Mouse (Mus musculus) layer of hippocampus, postnatal 14 days (tissue): ENCODE measurements around the gene Rai1. TPM values are rescaled to one million over a fixed set of nuclear protein-coding genes. Genes with fewer than 3 reads are reported as not detected.

Experiments
- DNase-seq, 2 experiments: peaks; one replicate each; pipeline ENCODE4 v3.0.0; 2021 to 2022; ENCODE audit warnings: low spot score in 2 of 2, mixed read lengths in 1 of 2
- long read RNA-seq, 2 experiments: library from polyadenylated mRNA; stranded (forward); transcript quantifications; one replicate each; pipeline ENCODE4 v2.0.0; 2021
- total RNA-seq, 2 experiments: library from RNA; stranded (reverse); gene quantifications; 2 replicates each; pipeline ENCODE4 v1.2.3; 2021

The Rai1 gene
- 10 to 100 TPM; 63.2 to 69.2 TPM for total RNA-seq
- long read RNA-seq, experiment 1, full-length matches to known transcripts, result 1 of 24 reads
- long read RNA-seq, experiment 1, partial matches to known transcripts, result 19 of 24 reads
- long read RNA-seq, experiment 1, other reads (novel, unspliced or antisense), result 4 of 24 reads
- long read RNA-seq, experiment 2, partial matches to known transcripts, result 18 of 22 reads
- long read RNA-seq, experiment 2, other reads (novel, unspliced or antisense), result 4 of 22 reads

DNA sequence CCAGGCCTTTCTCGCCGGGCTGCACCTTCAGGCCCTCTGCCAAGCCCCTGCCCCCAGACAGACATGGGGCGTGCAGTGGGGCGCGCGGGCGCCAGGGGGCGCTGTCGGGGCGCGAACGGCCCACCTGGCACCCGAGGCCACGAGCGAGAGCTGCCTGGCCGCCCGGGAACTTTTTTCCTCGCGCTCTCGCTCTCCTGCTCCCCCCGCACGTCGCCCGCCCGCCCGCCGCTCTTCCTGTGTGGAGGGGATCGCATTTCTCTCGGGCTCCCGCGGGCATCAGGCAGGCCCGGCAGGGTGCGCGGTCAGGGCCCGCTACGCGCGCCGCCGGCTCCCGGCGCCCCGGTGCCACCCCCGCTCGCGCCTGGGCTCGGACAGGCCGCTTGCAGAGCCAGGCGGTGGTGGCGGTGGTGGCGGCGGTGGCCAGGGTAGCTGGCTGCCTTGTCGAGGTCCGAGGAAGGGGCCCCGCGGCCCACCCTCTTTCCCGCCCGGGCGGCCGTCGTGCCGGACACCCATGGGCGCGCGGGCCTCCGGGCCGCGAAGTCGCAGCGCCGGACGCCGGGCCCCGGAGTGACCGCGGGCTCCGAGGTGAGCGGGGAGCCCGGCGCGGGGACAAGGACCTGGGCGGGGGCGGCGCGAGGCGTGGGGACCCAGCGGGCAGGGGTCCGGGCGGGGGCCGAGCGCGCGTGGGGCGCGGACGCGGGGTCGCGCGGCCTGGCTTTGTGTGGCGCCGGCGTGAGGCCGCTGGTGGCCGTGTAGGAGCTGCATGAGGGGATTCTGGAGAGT lies at the start of gene Rai1:
Gene Rai1, plus strand, starts transcription at position 204 of the 783 bp plus-strand sequence.
- DNase-seq, result peak; percentile 93

- no peak for DNase-seq
These were observed 48.3 kb upstream of the Rai1 start for GRCm38 (mm10) chr11:60056520-60056919.

GRCm38 (mm10) chr11:60057987-60058386 lies 46.8 kb upstream of the Rai1 start:
- peak; percentile 52 to 57 for DNase-seq

DNA sequence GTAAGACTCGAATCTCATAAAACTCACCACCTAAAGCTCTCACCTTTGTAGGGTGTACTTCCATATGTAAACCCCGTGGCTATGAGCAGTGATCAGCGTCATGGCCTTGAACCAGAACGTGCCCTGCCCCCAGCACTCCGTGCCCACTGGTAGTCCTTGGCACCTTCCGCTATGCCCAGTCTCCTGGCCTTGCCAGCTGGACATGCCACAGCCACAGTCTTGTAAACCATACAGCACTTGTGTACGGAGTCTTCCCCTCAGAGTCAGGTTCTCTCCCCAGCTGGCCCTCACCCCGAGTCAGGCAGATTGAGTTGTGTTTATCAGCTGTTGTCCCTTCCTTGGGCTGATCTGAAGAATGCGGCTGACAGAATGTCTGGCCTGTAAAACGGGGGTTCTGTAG lies 46.4 kb upstream of the Rai1 start:
- no peak for DNase-seq

GRCm38 (mm10) chr11:60060026-60060425 lies 44.8 kb upstream of the Rai1 start:
- no peak for DNase-seq

- no peak for DNase-seq
These were observed 43.3 kb upstream of the Rai1 start for GRCm38 (mm10) chr11:60061504-60062006.

GRCm38 (mm10) chr11:60065267-60065666 lies 39.5 kb upstream of the Rai1 start:
- DNase-seq, result no peak

- no peak for DNase-seq
These were observed 37.2 kb upstream of the Rai1 start for GRCm38 (mm10) chr11:60067646-60068045.

DNA sequence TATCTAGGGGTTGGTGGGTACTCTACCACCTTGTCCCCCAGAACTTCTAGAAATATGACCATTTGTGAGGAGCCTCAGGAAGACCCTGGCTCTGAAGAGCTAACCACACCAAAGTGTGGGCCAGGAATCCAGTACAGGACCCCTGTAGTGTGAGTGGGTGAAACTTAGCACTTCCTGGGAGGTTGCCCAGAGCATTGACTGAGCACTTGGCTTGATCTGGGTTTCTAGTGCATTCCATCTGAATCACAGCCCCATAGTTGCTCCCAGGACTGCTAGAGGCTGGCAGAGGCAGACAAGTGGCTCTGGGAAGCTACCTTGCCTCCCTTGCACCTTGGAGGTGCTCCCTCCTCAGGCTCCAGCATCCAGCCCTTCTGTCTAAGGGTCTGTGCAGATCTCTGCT lies 36.2 kb upstream of the Rai1 start:
- no peak for DNase-seq

DNA sequence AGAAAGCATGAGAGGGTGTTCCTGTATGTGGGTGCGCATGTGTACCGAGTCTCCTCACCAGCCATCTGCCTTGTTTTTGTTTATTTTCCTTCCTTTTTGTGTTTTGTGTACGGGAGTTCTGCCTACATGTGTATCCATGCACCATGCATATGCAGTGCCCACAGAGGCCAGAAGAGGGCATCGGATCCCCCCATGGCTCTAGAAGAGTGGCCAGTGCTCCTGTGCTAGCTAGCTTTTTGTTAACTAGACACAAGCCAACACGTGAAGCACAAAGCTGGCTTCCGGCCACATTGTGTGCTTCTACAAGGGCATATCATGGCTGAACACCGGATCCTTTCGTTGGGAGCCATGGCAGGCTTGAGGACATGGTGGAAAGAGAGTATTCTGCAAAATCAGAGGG lies 34.2 kb upstream of the Rai1 start:
- peak in 1 of 2 experiments; percentile 36 for DNase-seq

GRCm38 (mm10) chr11:60071221-60071620 lies 33.6 kb upstream of the Rai1 start:
- no peak for DNase-seq

DNA sequence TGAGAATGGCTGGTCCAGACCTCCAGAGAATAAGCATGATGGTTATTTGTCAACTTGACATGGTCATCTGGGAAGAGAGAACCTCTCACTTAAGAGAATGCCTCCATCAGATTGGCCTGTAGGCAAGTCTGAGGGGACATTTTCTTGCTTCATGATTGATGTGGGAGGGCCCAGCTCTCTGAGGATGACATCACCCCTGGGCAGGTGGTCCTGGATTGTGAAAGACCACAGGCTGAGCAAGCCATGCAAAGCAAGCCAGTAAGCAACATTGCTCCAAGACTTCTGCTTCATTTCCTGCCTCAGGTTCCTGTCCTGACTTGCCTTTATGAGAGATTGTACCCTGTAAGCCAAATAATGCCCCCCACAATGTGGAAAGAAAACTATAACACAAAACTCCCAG lies 31.7 kb upstream of the Rai1 start:
- DNase-seq, result no peak

DNA sequence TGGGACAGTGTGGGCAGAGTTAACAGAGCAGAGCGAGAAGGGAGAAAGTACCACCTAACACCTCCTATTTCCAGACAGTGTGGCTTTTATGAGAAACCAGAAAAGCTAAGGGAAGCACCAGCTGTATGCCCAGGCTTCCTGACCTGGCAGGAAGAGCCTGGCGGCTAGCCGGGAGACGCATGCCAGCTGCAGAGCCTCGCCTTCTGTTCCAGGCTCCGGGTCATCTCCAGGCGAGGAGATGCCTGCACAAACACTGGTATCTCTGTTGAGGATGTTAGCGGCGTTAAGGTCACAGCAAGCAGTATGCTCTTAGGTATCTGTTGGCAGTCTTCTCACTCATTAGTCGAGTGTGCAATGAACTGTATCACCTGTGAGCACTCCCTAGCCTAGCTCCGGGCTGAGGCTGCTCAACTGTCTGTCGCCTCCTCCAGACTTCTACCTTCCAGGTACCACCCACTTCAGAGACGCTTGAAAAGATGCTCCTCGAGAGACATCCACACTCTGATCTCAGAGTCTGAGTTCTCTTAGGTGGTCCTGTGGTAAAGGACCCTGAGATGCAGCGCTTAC lies 30.8 kb upstream of the Rai1 start:
- DNase-seq, result peak in 1 of 2 experiments; percentile 27

- no peak for DNase-seq
These were observed 28.6 kb upstream of the Rai1 start for GRCm38 (mm10) chr11:60076183-60076582.

DNA sequence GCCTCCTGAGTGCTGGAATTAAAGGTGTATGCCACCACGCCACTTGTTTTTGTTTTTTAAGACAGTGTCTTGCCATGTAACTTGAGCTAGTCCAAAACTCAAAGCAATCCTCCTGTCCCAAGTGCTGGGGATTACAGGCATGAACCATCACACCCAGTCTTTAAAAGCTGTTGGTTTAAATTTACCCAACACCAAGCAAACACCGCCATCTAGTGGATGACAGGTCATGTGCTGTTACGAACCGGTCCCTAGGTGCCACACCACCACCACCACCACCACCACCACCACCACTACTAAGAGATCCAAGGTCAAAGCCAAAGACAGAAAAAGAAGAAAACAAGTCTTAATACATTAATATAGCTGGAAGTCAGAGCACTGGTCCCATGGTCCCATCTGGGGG lies 28.0 kb upstream of the Rai1 start:
- DNase-seq, result peak; percentile 71 to 89

- no peak for DNase-seq
These were observed 20.2 kb upstream of the Rai1 start for GRCm38 (mm10) chr11:60084589-60084988.

DNA sequence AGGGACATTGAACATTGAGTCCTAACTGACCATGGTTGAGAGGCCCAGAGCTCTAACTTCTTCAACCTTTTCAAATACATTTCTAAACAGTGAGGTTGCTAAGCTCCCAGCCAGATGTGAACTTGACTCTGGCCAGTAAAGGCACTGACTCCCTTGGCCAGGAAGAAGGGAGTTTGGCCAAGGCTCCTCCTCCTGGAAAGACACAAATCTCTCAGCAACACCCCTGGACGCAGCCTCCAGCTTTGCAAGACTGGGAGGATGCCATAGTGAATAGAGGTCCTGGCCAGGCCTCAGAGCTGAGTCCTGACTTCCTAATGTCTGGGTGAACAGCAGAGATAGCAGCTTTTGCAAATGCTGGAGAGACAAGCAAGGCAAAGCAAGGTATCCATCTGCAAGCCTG lies 18.1 kb upstream of the Rai1 start:
- no peak for DNase-seq

- no peak for DNase-seq
These were observed 15.9 kb upstream of the Rai1 start for GRCm38 (mm10) chr11:60088947-60089346.

DNA sequence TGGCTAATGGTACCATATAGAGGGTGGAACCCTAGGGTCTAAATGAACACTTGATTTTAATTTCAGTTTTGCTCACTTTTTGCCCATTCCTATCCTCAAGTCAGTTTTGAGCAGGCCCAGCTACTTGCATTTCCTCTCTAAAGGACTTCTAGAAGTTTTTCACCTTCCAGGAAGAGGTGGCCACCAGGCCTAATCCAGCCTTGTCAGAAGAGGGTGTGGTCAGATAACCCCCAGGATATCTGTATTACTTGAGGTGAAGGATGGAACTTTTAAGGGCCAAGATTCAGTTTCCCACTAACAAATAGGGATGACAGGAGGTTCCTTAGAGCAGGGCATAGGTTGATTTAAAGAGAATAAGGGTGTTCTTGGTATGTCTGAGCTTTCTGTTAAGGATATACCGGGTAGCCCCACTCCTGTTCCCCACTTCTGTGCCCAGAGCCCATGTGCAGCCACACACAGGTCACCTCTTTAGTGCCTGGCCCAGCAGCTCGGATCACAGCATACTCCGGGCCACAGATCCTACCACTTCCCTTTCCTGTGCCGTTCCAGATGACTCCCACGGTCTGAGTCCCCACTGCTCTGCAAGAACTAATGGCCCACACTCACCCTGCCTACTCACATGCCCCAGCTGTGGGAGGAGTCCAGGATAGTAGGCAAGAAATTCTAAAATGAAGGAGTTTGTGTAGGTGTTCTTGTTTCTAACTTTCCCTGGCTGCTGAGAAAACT lies 14.0 kb upstream of the Rai1 start:
- DNase-seq, result no peak

- DNase-seq, result no peak
These were observed 13.4 kb upstream of the Rai1 start for GRCm38 (mm10) chr11:60091422-60091761.

DNA sequence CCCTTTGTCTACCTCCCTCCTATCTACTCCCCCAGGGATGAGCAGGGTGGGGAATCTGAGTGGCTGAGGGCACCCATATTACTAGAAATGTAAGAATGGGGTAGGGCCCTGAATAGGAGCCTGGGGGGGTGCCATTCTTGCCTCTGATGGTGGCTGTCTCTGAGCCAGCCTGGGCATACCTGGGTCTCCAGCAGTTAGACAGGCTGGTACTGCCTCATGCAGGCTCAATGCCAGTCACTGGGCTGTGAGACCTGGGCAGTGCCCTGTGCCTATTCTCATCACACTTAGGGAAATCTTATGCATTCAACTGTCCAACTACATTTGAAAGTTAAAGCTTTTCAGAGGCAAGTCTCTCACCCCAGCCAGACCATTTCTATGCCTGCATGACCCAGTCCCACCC lies 11.6 kb upstream of the Rai1 start:
- no peak for DNase-seq
